Mouse (Mus musculus): Measurements from ENCODE around the gene Pomgnt2. TPM values are rescaled to one million over a fixed set of nuclear protein-coding genes. Genes with fewer than 3 reads are reported as not detected.
"Not testable (repeated sequence)": the region's sequence is repeated elsewhere in the genome, so short reads cannot be mapped to it uniquely, and the experiment has no call there.

Gene Pomgnt2
- polyA plus RNA-seq, 1 experiment from 2014 or later, result 10.5 TPM

DNA sequence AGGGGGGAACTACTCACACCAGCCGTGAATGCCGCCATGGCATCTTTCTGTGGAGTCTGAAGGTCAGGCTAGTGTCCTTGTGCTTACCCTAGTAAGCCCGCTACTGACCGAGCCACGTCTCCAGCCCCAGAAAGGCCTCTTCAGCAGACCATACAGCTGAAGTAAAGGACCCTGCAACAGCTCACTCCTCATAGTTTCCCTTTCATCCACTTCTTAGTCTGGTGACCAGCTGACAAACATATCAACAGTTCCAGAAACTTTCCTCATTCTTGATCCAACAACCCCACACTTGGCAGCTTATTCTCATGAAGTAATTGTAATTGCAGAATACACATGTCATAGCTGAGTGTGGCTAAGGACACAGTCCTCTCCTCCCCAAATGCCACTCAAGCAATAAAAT lies 27.0 kb upstream of the Pomgnt2 start:
- 79% methylated on average over 5 of the region's 5 CpGs for WGBS
- no peak overlapping the region for H3K9ac ChIP-seq
- H3K27ac ChIP-seq (ENCODE audit: low read depth), result peak overlapping the region; percentile 72; the same call in 1 of the 2 replicates
- no peaks in the 10 kb centered on the region for H3K27me3 ChIP-seq (ENCODE audit: insufficient read depth, low read length)
- DNase-seq (no peak), ATAC-seq (ENCODE audit: insufficient read depth) (no peak)
- no peaks in the 10 kb centered on the region for H3K36me3 ChIP-seq (ENCODE audit: insufficient read depth)
- H3K4me1 ChIP-seq (ENCODE audit: insufficient read depth), result peaks cover 9% of the 10 kb centered on the region; the same call in 1 of the 2 replicates
- H3K9me3 ChIP-seq (ENCODE audit: low read depth, low read length), result no peaks in the 10 kb centered on the region
- no peak overlapping the region for H3K4me3 ChIP-seq (ENCODE audit: low read depth, low read length)
- TF ChIP-seq CTCF (IDR thresholded peaks at IDR 0.05; ENCODE audit: low read depth), result no peak
- no peak overlapping the region for H3K4me2 ChIP-seq

DNA sequence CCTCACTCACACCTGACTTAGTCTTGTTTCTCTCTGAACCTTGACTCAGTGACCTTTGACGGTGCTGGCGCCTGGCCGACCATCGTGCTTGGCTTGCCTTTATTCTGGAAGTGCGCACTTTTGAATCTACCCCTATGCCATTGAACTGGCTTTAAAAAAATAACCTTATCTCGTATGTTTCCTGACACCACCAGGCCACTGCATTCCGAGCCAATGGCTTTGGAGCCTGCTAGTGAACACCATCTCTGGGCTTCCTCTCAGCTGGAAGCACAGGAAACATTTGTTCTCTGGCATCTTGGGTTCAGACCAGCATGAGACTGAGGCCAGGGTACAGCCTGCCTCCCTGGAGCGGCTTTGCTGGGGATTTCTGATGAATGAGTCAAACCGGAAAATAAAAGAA lies 25.9 kb upstream of the Pomgnt2 start:
- H3K4me3 ChIP-seq (ENCODE audit: low read depth, low read length), result no peak overlapping the region
- no peaks in the 10 kb centered on the region for H3K9me3 ChIP-seq (ENCODE audit: low read depth, low read length)
- TF ChIP-seq CTCF (IDR thresholded peaks at IDR 0.05; ENCODE audit: low read depth), result no peak
- peak overlapping the region; percentile 37; the same call in 1 of the 2 replicates for H3K27ac ChIP-seq (ENCODE audit: low read depth)
- H3K9ac ChIP-seq, result no peak overlapping the region
- peaks cover 9% of the 10 kb centered on the region; the same call in 1 of the 2 replicates for H3K4me1 ChIP-seq (ENCODE audit: insufficient read depth)
- H3K27me3 ChIP-seq (ENCODE audit: insufficient read depth, low read length), result no peaks in the 10 kb centered on the region
- WGBS, result 36% methylated on average over 9 of the region's 9 CpGs
- H3K36me3 ChIP-seq (ENCODE audit: insufficient read depth), result no peaks in the 10 kb centered on the region
- DNase-seq (peak; percentile 69), ATAC-seq (ENCODE audit: insufficient read depth) (peak; percentile 45)
- no peak overlapping the region for H3K4me2 ChIP-seq

DNA sequence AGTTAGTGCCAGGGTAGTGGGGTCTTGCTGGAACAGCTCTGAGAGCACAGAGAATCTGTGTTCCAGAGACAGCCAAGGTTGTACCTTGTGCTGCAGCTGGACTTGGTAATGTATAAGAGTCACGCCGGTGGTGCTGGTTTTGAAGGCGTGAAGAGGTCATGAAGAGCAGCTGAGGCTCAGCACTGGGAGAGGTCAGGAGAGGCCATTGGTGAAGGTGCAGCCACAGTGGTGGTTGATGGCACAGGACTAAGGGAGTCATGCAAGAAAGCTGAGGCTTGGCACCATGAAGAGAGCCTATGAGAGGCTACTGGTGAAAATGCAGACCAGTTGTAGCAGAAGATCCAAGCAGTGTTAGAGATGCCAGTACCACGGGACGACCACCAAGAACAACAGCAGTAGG lies 24.7 kb upstream of the Pomgnt2 start:
- WGBS, result 90% methylated on average over 5 of the region's 5 CpGs
- no peaks in the 10 kb centered on the region for H3K27me3 ChIP-seq (ENCODE audit: insufficient read depth, low read length)
- H3K27ac ChIP-seq (ENCODE audit: low read depth), result no peak overlapping the region
- peaks cover 3% of the 10 kb centered on the region; the same call in 1 of the 2 replicates for H3K4me1 ChIP-seq (ENCODE audit: insufficient read depth)
- no peak for DNase-seq
- no peaks in the 10 kb centered on the region for H3K36me3 ChIP-seq (ENCODE audit: insufficient read depth)
- H3K9ac ChIP-seq, result no peak overlapping the region
- H3K4me3 ChIP-seq (ENCODE audit: low read depth, low read length), result no peak overlapping the region
- ATAC-seq (ENCODE audit: insufficient read depth), result no peak
- no peak for TF ChIP-seq CTCF (IDR thresholded peaks at IDR 0.05; ENCODE audit: low read depth)
- no peak overlapping the region for H3K4me2 ChIP-seq
- H3K9me3 ChIP-seq (ENCODE audit: low read depth, low read length), result no peaks in the 10 kb centered on the region

DNA sequence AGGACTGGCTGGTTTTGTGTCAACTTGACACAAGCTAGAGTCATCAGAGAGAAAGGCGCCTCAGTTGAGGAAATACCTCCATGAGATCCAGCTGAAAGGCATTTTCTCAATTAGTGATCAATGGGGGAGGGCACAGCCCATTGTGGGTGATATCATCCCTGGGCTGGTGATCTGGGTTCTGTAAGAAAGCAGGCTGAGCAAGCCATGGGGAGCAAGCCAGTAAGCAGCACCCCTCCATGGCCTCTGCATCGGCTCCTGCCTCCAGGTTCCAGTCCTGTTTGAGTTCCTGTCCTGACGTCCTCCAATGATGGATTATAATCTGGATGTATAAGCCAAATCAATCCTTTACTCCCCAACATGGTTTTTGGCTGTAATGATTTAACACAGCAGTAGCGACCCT lies 24.3 kb upstream of the Pomgnt2 start:
- H3K4me1 ChIP-seq (ENCODE audit: insufficient read depth); H3K4me2 ChIP-seq; H3K27me3 ChIP-seq (ENCODE audit: insufficient read depth, low read length); H3K9ac ChIP-seq; H3K4me3 ChIP-seq (ENCODE audit: low read depth, low read length); ATAC-seq (ENCODE audit: insufficient read depth); DNase-seq; H3K36me3 ChIP-seq (ENCODE audit: insufficient read depth); H3K27ac ChIP-seq (ENCODE audit: low read depth); H3K9me3 ChIP-seq (ENCODE audit: low read depth, low read length): not testable (repeated sequence)
- WGBS, result 88% methylated on average over 4 of the region's 4 CpGs

DNA sequence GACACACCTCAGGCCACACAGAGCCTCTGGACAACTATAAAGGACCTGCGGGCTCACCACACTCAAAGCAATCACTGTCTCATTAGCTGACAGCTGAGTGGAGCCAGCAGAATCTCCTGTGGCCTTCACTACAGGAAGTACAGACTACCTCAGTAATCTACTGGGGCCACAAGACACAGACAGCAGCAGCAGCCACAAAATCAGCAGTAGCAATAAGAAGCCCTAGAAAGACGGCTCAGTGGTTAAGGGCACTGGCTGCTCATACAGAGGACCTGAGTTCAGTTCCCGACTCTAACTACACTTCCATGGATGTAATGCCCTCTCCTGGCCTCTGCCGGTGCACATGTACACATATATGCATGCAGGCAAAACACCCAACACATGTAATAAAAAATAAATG lies 23.4 kb upstream of the Pomgnt2 start:
- Histone ChIP-seq H3K4me3 (ENCODE audit: low read depth, low read length) (no peak overlapping the region), H3K9ac (no peak overlapping the region), H3K27ac (ENCODE audit: low read depth) (no peak overlapping the region), H3K36me3 (ENCODE audit: insufficient read depth) (no peaks in the 10 kb centered on the region), H3K4me1 (ENCODE audit: insufficient read depth) (no peaks in the 10 kb centered on the region), H3K27me3 (ENCODE audit: insufficient read depth, low read length) (no peaks in the 10 kb centered on the region), H3K9me3 (ENCODE audit: low read depth, low read length) (no peaks in the 10 kb centered on the region), H3K4me2 (no peak overlapping the region)
- 82% methylated on average over 4 of the region's 4 CpGs for WGBS
- TF ChIP-seq CTCF (IDR thresholded peaks at IDR 0.05; ENCODE audit: low read depth), result no peak
- DNase-seq (no peak), ATAC-seq (ENCODE audit: insufficient read depth) (no peak)

DNA sequence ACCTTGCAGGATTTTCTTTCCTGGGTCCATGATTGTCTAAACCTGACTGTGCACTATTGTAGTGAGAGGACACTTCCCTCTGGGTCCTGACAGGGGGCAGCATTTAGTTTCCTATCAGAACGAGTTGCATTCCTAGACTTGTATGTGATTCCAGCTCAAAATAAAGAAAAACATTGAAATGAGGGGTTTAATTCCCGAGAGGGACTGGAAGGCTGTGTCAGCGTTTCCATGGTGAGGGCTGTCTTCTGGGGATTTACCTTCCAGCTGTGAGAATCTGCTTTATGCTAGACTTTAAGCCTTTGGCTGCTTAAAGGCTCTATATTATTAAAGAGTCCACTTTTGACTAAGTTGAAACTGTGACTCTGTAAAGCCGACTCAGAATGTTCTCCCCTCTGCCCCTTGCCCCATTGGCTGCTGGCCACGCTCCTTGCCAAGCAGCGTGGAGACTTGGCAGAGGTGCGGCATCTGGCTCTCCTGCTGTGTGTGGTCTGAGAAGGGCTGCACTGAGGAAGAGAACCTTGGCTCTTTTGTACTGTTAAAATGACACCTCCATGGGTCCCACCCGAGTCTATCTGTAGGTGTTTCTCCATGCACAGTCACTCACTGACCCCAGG lies 22.0 kb upstream of the Pomgnt2 start:
- Histone ChIP-seq H3K9me3 (ENCODE audit: low read depth, low read length) (no peaks in the 10 kb centered on the region), H3K4me1 (ENCODE audit: insufficient read depth) (no peaks in the 10 kb centered on the region), H3K27ac (ENCODE audit: low read depth) (no peak overlapping the region), H3K9ac (no peak overlapping the region), H3K4me3 (ENCODE audit: low read depth, low read length) (no peak overlapping the region), H3K36me3 (ENCODE audit: insufficient read depth) (no peaks in the 10 kb centered on the region), H3K27me3 (ENCODE audit: insufficient read depth, low read length) (no peaks in the 10 kb centered on the region), H3K4me2 (0 out of 2 replicates have a peak overlapping the region, but pooled peaks have one; percentile 21)
- ATAC-seq (ENCODE audit: insufficient read depth), result peak; percentile 66; the same call in 1 of the 2 replicates
- TF ChIP-seq CTCF (IDR thresholded peaks at IDR 0.05; ENCODE audit: low read depth), result peak; percentile 81
- 12% methylated on average over 8 of the region's 8 CpGs for WGBS
- peak; percentile 89 for DNase-seq

DNA sequence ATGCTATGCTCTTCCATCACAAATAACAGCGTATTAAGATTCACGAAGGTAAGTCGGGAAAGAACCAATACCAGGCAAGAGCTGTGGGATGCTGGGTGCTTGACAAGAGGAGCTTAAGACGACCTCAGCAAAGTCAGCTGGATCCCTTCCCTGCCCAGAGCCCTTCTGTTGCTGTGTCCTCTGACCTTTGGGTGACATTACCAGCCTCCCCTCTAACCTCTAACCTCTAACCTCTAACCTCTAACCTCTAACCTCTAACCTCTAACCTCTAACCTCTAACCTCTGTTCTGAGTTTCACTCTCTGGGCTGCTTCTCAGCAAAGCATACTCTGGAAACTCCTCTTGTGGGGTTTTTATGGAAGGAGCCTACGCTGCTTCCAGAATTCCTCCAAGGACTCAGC lies 21.2 kb upstream of the Pomgnt2 start:
- Histone ChIP-seq H3K4me2 (no peak overlapping the region), H3K9ac (no peak overlapping the region), H3K4me1 (ENCODE audit: insufficient read depth) (no peaks in the 10 kb centered on the region), H3K4me3 (ENCODE audit: low read depth, low read length) (no peak overlapping the region), H3K36me3 (ENCODE audit: insufficient read depth) (no peaks in the 10 kb centered on the region), H3K9me3 (ENCODE audit: low read depth, low read length) (no peaks in the 10 kb centered on the region), H3K27me3 (ENCODE audit: insufficient read depth, low read length) (no peaks in the 10 kb centered on the region), H3K27ac (ENCODE audit: low read depth) (no peak overlapping the region)
- WGBS, result 76% methylated on average over 5 of the region's 5 CpGs
- DNase-seq (no peak), ATAC-seq (ENCODE audit: insufficient read depth) (no peak)
- TF ChIP-seq CTCF (IDR thresholded peaks at IDR 0.05; ENCODE audit: low read depth), result no peak
